Mouse (Mus musculus) retina, adult 2 months (tissue): Measurements from ENCODE around the gene Alas2.

Experiments used
- DNase-seq: peaks from one replicate; pipeline ENCODE4 v3.0.0-alpha.2; 2012; ENCODE audit warnings: low read depth, low spot score

Gene Alas2

DNA sequence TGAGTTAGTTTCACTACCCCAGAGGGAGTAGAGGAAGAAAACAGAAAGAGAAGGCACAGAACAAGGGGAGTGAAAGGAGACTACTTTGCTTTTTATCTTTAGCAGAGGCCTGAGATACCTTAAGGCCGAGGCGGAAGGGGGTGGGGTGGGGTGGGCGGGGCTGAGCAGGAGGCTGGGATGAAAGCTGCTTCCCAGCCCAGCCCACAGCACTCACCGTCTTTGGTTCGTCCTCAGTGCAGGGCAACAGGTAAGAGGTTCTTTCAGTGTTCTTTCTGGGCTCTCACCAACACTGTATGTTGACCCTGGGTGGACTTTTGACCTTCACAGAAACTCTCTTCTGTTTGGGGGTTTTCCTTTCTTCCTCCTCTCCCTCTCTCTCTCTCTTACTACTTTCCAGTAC, at the start of gene Alas2:
TSS of gene Alas2 (plus strand) at position 137 of the 400 bp plus-strand sequence.
- no peak for DNase-seq

DNA sequence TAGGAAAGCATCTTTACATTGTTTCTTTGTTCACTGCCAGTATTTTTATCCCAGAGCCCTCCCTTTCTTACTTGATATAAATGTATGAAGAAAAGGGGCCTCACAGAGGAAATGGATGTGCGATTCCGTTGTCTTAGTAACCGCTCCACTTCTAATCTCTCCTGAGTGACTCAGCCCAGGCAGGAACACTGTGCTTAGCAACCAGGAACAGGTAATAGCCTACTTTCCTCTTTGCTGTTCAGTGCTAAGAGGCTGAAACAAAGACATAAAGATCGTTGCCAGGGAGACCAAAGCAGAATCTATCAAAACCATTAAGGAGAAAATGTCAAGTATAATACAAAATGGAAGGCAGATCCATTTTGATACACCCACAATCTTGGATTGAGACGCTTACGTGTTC, 38.5 kb upstream of the Alas2 start:
- no peak for DNase-seq

DNA sequence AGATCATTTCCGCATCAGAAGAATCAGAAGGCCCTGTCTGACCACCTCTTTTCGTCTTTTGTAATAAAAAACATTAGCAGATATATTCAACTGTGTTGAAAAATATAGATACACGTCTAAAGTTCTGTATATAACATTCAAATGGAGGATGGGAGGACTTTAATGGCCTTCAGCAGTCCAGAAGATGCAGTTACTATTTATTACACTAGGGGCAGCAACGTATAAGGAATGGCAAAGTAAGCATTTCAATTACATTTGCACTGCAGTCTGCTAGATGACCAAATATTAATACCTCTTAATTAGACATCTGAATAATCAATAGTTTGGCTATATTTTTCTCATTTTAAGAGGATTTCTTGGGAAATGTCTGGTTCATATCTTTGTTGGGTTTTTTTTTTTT, 36.5 kb upstream of the Alas2 start:
- DNase-seq = peak; percentile 46

DNA sequence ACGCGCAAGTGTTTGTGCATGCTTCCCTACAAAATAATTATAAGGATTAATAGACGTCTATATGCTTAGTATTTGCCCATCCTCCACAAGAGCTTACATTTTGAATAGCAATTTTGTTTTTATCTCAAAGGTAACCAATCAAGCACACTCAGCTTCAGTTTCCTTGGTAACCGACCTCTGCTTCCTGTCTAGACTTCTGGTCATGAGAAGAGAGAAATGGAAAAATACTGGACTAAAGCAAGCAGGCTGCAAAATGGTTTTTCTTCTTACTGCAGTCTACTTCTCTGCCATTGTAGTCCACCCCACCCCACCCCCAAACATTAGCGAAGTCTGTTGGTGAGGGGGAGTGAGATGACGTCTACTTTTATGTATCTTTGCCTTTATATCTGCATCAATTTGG, 35.9 kb upstream of the Alas2 start:
- no peak for DNase-seq

DNA sequence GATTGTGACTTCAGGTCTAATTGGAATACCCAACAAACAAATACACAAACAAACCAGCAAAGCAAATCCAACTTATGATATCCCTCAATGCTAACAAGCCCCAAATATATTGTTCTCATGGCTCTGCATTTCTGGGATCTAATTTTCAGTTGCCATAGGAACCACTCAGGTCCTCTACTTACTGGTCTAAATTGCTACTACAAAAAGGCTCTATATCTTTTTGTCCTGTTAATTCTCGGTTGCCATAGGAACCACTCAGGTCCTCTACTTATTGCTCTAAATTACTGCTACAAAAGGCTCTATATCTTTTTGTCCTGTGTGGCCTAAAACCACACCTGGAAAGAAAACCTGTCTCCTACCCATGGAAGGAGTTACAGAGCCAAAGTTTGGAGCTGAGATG, 33.0 kb upstream of the Alas2 start:
- no peak for DNase-seq

DNA sequence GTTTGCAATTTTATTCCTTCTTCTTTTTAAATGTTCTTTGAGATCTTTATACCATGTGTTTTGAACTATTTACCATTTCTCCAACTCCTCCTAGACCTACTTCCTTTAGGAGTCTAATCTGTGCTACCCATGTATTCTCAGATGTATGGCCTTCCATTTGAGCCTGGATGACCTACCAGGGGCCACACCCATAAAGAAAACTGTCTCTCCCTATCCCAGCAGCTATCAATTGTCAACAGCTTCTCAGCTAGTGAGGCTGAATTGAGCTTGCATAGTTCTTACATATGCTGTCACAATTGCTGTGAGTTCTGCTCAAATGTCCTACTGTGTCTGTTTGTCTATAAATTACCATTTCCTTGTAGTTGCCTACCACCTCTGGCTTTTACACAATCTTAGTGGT, 31.2 kb upstream of the Alas2 start:
- no peak for DNase-seq

DNA sequence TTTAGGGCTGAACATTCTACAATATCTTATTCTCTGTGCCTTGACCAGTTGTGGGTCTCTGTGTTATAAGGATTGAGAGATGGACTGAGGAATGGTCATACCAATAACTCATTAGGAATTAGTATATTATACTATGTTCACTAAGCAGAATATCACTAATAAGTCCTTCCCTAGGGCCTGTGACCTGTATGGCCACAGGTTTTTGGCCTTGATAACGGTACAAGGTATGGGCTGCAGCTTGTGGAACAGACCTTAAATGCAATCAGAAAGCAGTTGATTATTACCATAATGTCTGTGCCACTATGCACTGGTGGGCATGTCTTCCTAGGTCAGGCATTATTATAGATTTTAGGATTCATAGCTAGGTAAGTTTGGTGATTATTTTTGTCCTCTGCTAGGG, 30.7 kb upstream of the Alas2 start:
- no peak for DNase-seq

DNA sequence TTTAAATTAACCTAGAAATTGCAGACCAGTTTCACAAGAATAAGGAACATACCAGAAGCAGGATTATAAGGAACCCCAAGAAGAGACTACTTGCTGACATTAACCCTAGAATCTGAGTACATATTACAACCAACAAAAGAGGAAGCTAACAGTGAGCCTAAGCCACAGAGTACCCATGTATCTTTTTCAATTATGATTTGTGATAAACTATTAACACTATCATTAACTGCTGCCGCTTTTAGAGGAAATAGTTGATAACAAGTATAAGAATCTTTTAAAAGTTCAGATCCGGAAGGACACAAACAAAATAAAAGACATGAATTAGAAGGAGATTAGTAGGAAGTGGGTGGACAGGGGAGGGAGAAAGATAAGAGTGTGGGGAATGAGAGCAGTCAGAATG, 7.1 kb upstream of the Alas2 start:
- DNase-seq = no peak

DNA sequence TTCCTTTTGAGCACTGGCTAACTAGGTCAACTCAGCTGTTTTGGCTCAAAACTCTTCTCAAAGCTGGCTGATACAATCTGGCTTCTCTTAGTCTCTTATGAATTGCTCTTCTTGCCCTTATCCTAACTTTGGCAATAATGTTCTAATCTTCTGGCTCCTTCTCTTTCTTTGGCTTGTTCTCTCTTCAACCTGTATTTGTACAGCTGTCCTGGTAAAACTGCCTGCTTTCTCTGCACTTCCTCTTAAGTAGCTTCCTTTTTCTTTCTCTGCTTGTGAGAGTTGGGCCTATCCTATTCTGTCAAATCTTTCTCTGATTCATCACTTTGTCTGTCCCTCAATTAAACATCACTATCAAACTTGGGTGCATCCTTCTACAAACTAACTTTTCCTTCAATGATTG, 5.5 kb upstream of the Alas2 start:
- no peak for DNase-seq

DNA sequence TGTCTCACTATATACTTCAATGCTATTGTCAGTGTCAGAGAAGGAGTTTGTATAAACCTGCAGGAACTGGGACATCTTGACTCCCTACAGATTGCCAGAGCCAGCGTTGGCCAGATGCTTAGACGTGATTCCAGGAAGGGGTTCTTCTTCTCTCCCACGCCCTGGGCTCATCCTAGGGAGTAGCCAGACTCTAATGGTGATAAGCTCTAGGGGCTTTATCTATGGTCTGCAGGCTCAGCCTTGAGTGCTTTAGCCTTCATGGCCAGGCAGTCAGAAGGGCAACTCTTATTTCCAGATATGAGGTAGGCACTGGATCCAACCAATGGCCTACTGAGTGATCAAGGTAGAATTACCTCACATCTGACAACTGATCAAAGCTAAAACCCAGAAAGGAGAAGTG, 2.5 kb downstream of the Alas2 start:
- DNase-seq = no peak

DNA sequence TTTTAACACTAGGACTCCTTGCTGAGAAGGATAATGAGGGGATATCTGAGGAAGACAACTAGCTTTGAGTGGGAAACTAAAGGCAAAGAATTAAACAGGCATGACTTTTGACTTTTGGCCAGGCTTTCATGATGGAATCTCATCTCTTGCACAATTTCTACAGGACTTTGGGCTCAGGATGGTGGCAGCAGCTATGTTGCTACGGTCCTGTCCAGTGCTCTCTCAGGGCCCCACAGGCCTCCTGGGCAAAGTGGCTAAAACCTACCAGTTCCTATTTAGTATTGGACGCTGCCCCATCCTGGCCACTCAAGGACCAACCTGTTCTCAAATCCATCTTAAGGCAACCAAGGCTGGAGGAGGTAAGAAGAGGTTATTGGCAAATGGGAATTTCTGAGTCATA, 4.8 kb downstream of the Alas2 start:
- no peak for DNase-seq

DNA sequence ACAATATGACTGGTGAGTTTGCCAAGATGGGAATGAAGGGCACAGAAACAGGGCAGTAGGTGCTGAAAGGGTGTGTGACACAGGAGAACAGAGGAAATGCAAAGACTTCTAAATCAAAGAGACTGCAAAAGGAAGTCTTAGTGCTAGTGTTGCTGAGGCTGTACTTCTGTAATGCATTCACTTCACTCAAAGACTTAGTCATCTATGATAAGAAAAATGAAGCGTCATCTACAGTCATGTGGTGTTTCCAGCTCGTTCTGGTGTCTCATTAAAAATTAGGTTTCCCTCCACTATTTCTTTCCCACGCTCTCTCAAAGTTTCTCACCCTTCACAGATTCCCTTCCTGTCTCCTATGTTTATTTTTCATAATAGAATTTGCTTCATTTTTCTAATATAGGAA, 6.9 kb downstream of the Alas2 start:
- DNase-seq = no peak

DNA sequence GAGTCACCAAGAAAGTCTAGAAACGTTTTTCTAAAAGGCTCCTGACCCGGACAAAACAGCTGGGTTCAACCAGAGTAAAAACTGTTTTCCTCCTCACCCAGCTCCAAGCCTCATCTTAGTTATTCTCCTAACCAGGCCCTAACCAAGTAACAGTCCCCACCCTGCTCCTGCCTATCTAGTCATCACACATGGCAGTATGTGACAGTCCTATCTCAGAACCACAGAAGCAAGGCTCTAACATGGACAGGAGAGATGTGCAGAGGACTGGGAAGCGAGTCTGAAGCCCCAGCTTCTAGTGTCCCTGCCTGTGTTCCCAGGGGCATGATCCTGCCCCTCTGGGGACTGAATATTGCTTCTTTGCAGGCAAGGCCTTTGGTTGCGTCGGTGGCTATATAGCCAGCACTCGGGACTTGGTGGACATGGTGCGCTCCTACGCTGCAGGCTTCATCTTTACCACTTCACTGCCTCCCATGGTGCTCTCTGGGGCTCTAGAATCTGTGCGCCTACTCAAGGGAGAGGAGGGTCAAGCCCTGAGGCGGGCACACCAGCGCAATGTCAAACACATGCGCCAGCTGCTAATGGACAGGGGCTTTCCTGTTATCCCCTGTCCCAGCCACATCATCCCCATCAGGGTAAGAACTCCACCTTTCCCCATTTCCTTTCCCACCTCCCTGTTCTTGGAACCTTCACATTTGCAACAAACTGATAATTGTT, 17.6 kb downstream of the Alas2 start:
- no peak for DNase-seq

DNA sequence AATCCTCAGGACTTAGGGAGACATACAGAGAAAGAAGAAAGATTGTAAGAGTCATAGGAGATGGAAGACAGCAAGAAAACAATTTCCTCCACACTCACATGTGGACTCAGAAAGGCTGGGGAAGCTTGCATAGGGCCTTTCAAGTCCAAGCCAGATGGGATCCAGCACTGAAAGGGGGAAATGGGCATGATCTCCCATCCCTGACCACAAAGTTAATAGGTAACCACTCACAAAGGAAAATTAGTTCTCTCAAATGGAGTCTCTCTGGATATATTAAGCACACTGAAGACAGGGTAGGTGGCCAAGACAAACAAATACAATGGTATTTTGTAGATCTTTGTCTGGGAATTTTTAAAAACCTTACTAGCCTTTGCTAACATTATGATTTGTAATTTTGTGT, 34.7 kb downstream of the Alas2 start:
- no peak for DNase-seq

DNA sequence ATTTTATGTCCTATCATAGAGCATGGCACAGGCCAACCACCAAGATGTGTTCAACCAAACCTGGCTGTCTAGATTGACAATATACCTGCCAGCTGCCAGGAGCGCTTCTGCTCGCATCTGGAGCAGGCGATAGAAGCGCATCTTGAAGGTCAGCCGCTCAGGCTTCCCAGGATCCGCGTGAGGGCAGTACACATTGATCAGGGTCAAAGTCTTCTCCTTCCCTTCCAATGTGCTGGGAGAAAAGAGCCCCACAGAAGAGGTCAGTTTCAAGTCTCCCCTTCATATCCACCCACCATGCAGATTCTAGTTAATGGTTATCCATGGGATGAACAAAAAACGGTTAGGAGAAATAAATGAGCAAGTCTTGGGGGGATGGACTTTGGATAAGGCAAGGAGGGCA, 37.9 kb downstream of the Alas2 start:
- DNase-seq = no peak

DNA sequence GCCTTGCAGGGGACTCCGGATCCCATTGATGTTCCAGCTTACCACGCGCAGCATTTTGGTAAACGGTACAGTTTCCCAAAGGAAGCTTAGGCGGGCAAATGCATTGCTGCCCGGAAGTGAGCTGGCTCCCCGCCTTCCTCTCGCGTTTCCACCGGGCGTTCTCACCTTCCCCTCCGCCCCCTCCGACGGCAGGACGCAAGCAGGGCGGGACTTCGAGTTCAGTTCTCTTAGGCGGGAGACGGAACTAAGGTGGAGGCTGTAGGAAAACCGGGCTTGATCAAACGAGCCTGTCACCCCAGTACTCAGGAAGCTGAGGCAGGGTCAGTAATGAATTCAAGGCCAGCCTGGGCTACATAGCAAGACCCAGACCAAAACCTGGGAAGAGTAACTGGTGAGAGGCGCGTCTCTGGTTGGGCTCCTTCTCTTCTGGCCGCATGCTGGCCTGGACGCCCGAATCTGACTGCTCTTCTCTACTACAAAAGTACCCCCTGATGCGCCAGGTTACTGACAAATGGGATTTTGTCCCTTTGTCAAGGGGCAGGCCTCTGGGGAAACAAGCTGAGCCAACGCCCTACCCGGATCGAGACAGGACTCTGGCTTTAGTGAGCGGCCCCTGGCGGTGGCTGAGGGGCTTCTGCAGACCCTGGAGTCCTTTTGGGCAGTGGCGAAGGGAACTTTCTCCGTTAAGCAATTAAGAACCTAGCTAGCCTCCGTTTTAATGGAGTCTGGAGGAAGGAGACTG, 41.0 kb downstream of the Alas2 start, which contains the start of gene Pfkfb1:
TSS of gene Pfkfb1 (plus strand) at position 207 of the 742 bp plus-strand sequence.
- DNase-seq = peak; percentile 42

DNA sequence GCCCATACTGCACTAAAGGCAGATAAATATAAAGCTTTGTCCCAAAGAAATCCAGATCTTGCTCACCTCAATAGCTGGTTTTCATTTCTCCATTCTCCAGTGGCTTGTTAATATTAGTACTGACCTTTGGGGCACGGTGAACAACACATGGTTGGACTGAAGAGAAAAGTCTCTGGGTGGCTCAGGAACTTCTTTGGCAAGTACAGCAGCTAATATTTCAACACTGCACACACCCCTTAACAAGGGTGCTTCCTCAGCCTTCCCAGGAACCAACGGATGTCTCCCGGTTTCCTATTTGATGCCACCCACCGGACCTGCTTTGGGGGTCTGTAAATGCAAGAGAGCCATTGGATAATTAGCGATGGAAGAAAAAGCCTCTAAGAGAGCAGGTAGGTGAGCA, 42.5 kb downstream of the Alas2 start, which contains the start of gene Apex2:
TSS of gene Apex2 (minus strand) at position 173 of the 400 bp plus-strand sequence.
- no peak for DNase-seq

DNA sequence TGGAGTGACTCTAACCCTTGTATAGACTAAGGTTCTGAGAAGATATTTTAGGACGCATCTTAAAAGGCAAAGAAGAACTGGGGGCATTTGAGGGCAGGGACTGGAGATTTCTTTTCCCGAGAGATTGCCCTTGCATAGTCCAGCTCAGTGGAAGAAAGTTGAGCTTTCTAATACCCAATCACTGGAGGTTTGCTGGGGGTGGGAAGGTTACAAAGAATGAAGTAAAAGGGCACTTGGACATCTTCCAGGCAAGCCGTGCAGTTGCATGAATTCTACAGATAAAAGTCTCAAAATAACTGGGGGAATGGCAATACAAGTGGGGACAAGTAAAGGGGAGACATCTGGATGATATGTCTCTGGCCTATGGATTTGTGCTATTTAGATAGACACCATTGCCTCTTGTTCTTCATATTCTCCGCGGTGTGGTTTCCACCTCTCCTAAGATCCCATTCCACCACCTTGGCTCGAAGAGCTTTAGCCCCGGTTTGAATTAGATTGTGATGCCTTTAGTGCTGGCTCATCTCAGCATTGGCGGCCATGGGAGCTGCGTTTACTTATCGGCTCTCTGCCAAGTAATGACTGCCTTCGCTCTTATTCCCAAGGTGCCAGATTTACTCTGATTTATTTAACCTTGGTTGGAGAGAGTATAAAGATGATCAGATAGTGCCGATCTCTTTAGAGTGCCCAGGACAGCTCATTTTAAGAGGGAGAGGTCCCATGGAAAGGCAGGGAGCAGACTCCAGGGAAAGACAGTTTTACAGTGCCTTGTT, 46.3 kb downstream of the Alas2 start:
- no peak for DNase-seq

DNA sequence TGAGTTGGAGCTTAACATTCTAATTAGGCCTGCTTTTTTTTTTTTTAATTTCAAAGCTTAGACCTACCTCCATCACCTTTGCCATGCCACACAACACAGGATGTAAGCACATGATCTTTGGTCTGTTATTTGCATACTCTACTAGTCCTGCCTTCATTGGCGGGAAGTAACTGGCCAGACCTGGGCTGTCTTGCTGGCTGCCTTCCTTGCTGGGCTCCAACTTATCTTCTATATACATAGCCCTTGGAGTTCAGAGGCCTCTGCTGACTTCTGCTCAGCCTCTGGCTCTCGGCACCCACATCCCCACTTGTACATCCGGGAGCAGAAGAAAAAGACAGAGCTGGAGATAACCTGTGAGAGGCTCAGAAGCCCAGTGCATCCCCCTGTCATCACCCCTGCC, 47.0 kb downstream of the Alas2 start:
- no peak for DNase-seq

DNA sequence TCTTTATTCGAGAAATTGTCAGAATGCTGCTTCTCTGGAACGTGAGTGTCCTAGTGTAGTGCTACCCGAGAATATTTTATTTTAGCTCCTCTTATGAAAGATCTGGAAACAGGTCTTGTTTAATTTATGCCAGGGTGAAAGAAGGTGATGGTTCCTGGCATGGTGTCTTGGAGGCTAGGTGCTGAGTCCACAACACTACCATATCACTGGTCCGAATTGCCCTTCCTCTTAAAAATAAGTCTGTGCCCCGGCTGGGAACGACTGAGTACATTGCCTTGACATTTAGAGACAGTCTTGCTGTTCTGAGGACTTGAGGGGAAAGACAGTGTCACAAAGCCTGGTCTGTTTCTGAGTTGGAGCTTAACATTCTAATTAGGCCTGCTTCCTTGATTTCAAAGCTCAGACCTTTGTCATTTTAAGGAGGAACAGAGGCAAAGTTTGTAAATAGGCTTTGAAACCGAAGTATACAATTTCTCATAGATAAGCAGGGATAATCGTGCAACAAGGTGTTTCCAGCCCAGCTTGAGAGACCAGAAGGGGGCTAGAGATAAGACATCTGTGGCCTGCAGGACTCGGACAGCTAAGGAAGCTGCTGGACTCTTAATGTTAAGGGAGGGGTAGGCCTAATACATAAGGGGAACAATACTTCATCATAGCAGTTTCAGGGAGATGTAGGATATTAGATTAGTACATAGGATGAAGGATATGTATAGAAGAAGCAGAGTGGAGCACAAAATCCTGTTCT, 48.0 kb downstream of the Alas2 start:
- DNase-seq = no peak

DNA sequence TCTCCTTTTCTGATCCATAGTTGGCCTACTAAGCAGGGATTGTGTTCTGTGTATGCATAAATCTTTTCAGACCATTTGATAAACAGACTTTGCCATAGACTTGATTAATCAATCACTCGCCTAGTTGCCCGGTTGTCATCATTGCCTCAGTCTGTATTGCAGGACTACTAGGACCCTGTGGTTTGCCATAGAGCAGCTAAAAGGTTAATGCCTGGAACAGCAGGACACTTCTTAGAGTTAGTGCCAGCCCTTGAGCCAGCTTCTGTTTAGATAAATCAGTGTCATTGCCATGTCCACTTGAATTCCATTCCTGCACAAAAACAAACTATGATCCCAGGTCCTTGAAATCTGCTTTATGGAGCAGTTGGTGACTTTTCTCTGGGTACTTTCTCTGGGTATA, 51.7 kb downstream of the Alas2 start:
- no peak for DNase-seq
